Mouse (Mus musculus) lung, postnatal 14 days (tissue): ENCODE results near the gene Mettl9.

Source experiments
- DNase-seq: peaks from one replicate; pipeline ENCODE4 v3.0.0; 2021

The Mettl9 gene

GRCm38 (mm10) chr7:121111321-121111720, 77.1 kb downstream of the Mettl9 start:
- no peak for DNase-seq

- DNase-seq, result no peak
Measured at GRCm38 (mm10) chr7:121111762-121112161, 77.5 kb downstream of the Mettl9 start.

DNA sequence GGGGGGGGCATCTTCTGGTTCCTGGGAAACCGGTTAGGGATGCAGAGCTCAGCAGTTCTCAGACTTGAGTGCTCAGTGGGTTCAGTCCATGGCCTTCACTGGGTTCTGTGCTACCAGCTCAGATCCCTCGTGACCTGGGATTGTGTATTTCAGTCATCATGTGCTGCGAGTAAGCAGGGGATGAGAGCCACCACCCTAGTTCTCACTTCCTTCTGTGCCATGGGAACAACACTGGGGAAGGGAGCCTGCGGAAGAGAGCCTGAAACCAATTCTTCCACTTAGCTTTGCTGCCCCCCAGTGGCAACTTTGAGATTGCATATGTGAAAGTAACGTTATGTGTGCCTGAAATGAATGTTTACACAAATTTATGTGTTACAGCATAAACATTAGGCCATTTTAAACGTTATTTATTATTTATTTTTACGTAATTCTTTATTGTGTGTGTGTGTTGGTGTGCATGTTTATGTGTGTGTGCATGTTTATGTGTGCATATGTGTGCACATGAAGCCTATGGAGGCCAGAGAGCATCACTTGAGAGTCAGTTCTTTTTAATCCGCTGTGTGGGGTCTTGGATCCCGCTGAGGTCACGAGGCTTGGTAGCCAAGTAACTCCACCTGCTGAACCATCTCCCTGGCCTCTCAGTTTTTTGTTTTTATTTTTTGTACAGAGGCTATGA, 86.0 kb downstream of the Mettl9 start:
- peak; percentile 91 for DNase-seq
